Mouse (Mus musculus): ENCODE results near the gene Poldip2. TPM values are rescaled to one million over a fixed set of nuclear protein-coding genes. Genes with fewer than 3 reads are reported as not detected.

Gene Poldip2
- polyA plus RNA-seq, 1 experiment from 2014 or later: 152 TPM

DNA sequence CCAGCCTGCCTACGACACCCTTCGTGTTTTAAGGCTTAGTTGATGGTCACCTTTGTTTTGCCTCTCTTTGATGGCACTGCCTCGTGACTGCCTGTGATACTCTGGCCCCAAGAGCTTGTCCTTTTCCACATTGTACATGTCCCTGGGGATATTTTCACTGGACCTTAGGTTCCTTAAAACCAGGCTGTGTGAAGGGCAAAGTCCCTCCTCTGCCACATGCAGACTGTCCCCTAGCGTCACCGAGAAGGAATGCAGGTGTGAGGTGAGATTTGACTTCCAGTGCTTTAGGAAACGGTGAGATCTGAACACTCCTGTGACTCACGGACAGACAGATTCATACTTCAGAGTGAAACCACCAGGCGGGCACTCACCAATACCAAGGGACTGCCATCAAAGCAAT is 45.2 kb downstream of the Poldip2 start:
- Histone ChIP-seq H3K4me3 (ENCODE audit: low read depth, low read length) (no peak overlapping the region), H3K27me3 (replicated peaks; ENCODE audit: control insufficient read depth, insufficient read depth, low read length) (no peaks in the 10 kb centered on the region), H3K4me2 (ENCODE audit: low read depth, low read length) (no peak overlapping the region), H3K4me1 (ENCODE audit: control insufficient read depth, insufficient read depth, low read length) (no peaks in the 10 kb centered on the region), H3K9me3 (ENCODE audit: control insufficient read depth, low read length) (0 out of 2 replicates have a peak, but pooled peaks cover 5% of the 10 kb centered on the region), H3K9ac (ENCODE audit: low read depth, low read length) (no peak overlapping the region), H3K36me3 (ENCODE audit: control insufficient read depth, insufficient read depth, low read length) (no peaks in the 10 kb centered on the region), H3K27ac (replicated peaks; ENCODE audit: low read depth, low read length) (no peak overlapping the region)
- ATAC-seq (ENCODE audit: low read depth) (no peak), DNase-seq (ENCODE audit: low spot score) (no peak)
- WGBS: 50% methylated on average over 8 of the region's 8 CpGs

DNA sequence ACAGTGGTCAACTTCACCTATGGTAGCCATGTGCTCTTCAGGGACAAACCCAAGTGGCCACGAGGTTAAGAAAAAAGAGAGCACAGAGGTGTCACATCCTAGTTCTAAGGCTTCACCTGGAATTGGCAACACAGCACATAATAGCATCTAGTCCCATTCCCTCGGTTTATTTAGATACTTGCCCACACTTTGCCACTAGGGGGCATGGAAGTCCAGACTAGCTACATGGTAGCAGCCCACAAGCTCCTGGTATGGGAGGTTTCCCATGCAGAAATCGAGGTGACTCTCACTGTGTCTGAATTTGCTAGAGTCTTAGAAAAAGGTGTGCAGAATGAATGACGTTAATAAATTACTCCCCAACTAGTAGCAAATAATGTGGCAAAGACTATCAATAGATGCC is 48.5 kb downstream of the Poldip2 start:
- Histone ChIP-seq H3K9me3 (ENCODE audit: control insufficient read depth, low read length) (no peaks in the 10 kb centered on the region), H3K27me3 (replicated peaks; ENCODE audit: control insufficient read depth, insufficient read depth, low read length) (no peaks in the 10 kb centered on the region), H3K36me3 (ENCODE audit: control insufficient read depth, insufficient read depth, low read length) (no peaks in the 10 kb centered on the region), H3K4me3 (ENCODE audit: low read depth, low read length) (no peak overlapping the region), H3K27ac (replicated peaks; ENCODE audit: low read depth, low read length) (no peak overlapping the region), H3K4me1 (ENCODE audit: control insufficient read depth, insufficient read depth, low read length) (no peaks in the 10 kb centered on the region), H3K9ac (ENCODE audit: low read depth, low read length) (no peak overlapping the region), H3K4me2 (ENCODE audit: low read depth, low read length) (no peak overlapping the region)
- DNase-seq (ENCODE audit: low spot score): peak; percentile 88
- WGBS: 18% methylated on average over 4 of the region's 4 CpGs
- ATAC-seq (ENCODE audit: low read depth): peak; percentile 80; the same call in 1 of the 2 replicates

DNA sequence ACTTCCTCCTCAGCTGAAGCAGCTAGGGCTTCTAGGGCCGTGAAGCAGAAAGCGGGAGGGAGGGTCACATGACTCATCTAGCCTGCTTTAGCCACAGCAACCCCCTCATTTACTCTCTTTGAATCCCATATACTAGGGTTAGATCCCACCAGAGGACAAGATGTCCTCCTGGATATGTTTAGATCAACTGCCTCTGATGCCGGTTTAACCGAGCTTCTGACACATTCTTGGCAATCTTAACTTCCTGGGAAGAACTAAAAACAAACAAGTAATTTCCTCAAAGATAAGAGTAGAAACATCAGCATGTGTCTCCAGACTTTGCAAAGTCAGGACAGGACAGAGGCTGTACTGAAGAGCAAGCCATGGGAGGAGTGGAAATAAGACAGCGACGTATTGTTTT is 54.8 kb downstream of the Poldip2 start:
- Histone ChIP-seq H3K4me3 (ENCODE audit: low read depth, low read length) (no peak overlapping the region), H3K9me3 (ENCODE audit: control insufficient read depth, low read length) (no peaks in the 10 kb centered on the region), H3K4me2 (ENCODE audit: low read depth, low read length) (no peak overlapping the region), H3K27me3 (replicated peaks; ENCODE audit: control insufficient read depth, insufficient read depth, low read length) (no peaks in the 10 kb centered on the region), H3K4me1 (ENCODE audit: control insufficient read depth, insufficient read depth, low read length) (no peaks in the 10 kb centered on the region), H3K36me3 (ENCODE audit: control insufficient read depth, insufficient read depth, low read length) (peaks cover 6% of the 10 kb centered on the region; the same call in 1 of the 2 replicates), H3K9ac (ENCODE audit: low read depth, low read length) (no peak overlapping the region), H3K27ac (replicated peaks; ENCODE audit: low read depth, low read length) (no peak overlapping the region)
- DNase-seq (ENCODE audit: low spot score) (peak; percentile 13), ATAC-seq (ENCODE audit: low read depth) (no peak)
- 68% methylated on average over 6 of the region's 6 CpGs for WGBS

DNA sequence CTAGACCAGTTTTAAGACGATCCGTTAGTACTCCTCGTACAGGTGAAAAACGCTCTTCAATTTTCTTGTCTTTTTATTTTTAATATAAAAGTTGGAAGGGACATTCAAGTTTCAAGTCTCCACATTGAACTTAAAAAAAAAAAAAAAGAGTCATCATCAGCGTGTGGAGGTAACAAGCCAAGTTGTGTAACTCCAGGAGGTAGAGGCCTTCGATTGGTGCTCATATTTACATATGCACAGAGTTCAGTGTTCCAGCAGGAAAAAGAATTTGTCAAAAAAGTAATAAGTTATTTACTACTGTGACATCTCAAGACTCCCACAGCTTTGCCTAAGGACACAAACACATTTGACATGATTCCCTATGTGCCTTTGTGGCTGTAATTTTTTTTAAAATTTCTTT is 55.6 kb downstream of the Poldip2 start:
- WGBS: 90% methylated on average over 6 of the region's 6 CpGs
- Histone ChIP-seq H3K9me3 (ENCODE audit: control insufficient read depth, low read length) (no peaks in the 10 kb centered on the region), H3K36me3 (ENCODE audit: control insufficient read depth, insufficient read depth, low read length) (peaks cover 12% of the 10 kb centered on the region), H3K4me2 (ENCODE audit: low read depth, low read length) (no peak overlapping the region), H3K4me1 (ENCODE audit: control insufficient read depth, insufficient read depth, low read length) (no peaks in the 10 kb centered on the region), H3K9ac (ENCODE audit: low read depth, low read length) (no peak overlapping the region), H3K27me3 (replicated peaks; ENCODE audit: control insufficient read depth, insufficient read depth, low read length) (no peaks in the 10 kb centered on the region), H3K4me3 (ENCODE audit: low read depth, low read length) (no peak overlapping the region), H3K27ac (replicated peaks; ENCODE audit: low read depth, low read length) (no peak overlapping the region)
- no peak for DNase-seq (ENCODE audit: low spot score)
- no peak for ATAC-seq (ENCODE audit: low read depth)

DNA sequence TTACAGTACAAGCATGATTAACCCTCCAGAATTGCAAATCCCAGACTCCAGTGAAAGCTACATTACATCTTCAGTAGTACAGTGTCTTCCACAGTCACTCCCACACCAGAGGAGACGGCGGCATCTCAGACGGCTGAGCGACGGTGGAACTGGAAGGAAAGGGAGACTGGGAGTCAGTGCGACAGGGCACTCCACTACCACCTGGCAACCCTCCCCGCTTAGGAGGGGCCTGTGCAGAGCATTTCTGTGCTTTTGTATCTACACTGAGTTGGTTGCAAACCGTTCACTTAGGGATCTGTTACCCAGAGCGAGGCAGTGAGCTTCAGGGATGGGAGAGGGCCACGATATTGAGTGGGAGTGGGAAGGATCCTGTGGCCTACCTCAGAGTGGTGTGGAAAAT is 56.8 kb downstream of the Poldip2 start:
- WGBS: 79% methylated on average over 10 of the region's 10 CpGs
- Histone ChIP-seq H3K27ac (replicated peaks; ENCODE audit: low read depth, low read length) (no peak overlapping the region), H3K36me3 (ENCODE audit: control insufficient read depth, insufficient read depth, low read length) (peaks cover 12% of the 10 kb centered on the region), H3K9me3 (ENCODE audit: control insufficient read depth, low read length) (no peaks in the 10 kb centered on the region), H3K4me1 (ENCODE audit: control insufficient read depth, insufficient read depth, low read length) (no peaks in the 10 kb centered on the region), H3K9ac (ENCODE audit: low read depth, low read length) (no peak overlapping the region), H3K4me2 (ENCODE audit: low read depth, low read length) (no peak overlapping the region), H3K27me3 (replicated peaks; ENCODE audit: control insufficient read depth, insufficient read depth, low read length) (no peaks in the 10 kb centered on the region), H3K4me3 (ENCODE audit: low read depth, low read length) (no peak overlapping the region)
- DNase-seq (ENCODE audit: low spot score) (no peak), ATAC-seq (ENCODE audit: low read depth) (no peak)

DNA sequence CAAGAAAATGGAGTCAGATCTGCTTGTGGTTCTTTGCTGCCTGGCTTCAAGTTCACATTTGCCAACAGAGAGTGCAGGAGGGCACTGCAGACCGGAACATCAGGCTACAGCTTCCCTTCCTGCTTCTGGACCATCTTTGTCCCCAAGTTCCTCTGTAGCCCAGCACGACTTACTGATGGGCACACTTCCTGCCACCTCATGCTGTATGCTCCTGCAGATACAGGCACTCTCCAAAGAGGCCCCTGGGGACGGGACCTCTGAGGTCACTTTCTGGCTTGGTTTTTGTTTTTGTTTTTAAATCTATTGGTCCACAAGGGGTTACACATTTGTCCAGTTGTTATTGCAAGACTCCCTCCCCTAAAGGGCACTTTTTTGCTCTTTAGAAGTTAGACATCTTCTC is 57.8 kb downstream of the Poldip2 start:
- Histone ChIP-seq H3K9ac (ENCODE audit: low read depth, low read length) (no peak overlapping the region), H3K4me1 (ENCODE audit: control insufficient read depth, insufficient read depth, low read length) (no peaks in the 10 kb centered on the region), H3K27ac (replicated peaks; ENCODE audit: low read depth, low read length) (no peak overlapping the region), H3K9me3 (ENCODE audit: control insufficient read depth, low read length) (no peaks in the 10 kb centered on the region), H3K36me3 (ENCODE audit: control insufficient read depth, insufficient read depth, low read length) (peaks cover 17% of the 10 kb centered on the region), H3K4me2 (ENCODE audit: low read depth, low read length) (no peak overlapping the region), H3K4me3 (ENCODE audit: low read depth, low read length) (no peak overlapping the region), H3K27me3 (replicated peaks; ENCODE audit: control insufficient read depth, insufficient read depth, low read length) (no peaks in the 10 kb centered on the region)
- DNase-seq (ENCODE audit: low spot score): no peak
- ATAC-seq (ENCODE audit: low read depth): no peak
- WGBS: 67% methylated on average over 3 of the region's 3 CpGs

DNA sequence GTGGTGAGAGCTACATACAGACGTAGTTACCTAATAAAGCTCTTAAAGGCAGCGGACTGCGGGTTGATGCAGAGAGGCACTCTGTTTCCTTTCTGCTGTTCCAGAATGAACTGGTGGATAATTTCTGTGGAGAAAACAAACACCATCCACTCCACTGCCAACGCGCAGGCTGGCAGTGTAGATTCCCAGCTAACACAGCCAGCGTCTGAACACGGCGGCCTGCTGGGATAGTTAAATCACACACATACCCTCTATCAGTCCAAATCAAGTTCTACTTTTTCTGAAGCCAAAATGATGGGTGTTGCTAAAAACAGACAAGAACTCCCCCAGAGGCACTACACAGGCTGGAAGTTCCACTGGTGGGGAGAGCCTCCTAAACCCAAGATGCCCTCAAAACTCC is 59.4 kb downstream of the Poldip2 start:
- Histone ChIP-seq H3K4me1 (ENCODE audit: control insufficient read depth, insufficient read depth, low read length) (no peaks in the 10 kb centered on the region), H3K27ac (replicated peaks; ENCODE audit: low read depth, low read length) (no peak overlapping the region), H3K36me3 (ENCODE audit: control insufficient read depth, insufficient read depth, low read length) (peaks cover 29% of the 10 kb centered on the region), H3K27me3 (replicated peaks; ENCODE audit: control insufficient read depth, insufficient read depth, low read length) (no peaks in the 10 kb centered on the region), H3K4me2 (ENCODE audit: low read depth, low read length) (no peak overlapping the region), H3K9ac (ENCODE audit: low read depth, low read length) (no peak overlapping the region), H3K4me3 (ENCODE audit: low read depth, low read length) (no peak overlapping the region), H3K9me3 (ENCODE audit: control insufficient read depth, low read length) (no peaks in the 10 kb centered on the region)
- no peak for DNase-seq (ENCODE audit: low spot score)
- WGBS: 87% methylated on average over 8 of the region's 8 CpGs
- ATAC-seq (ENCODE audit: low read depth): no peak

DNA sequence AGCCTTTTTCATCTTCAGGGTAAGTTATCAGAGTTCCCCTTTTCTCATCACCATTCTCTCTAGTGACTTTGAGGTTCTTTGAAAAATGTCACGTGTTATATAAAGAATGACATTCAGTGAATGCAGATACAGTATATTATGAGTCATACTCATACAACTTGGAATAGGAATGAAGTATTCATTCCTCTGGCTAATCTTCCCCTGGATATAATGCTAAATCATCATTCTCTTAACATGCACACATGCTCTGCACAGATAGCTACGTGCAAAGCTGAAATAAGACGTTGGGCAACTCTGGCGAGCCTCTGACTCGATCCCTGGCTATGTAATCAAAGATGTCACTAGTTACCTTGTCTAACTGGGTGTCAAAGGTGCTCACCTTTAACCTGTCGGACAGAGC is 59.9 kb downstream of the Poldip2 start:
- no peak overlapping the region for H3K9ac ChIP-seq (ENCODE audit: low read depth, low read length)
- no peaks in the 10 kb centered on the region for H3K9me3 ChIP-seq (ENCODE audit: control insufficient read depth, low read length)
- ATAC-seq (ENCODE audit: low read depth) (no peak), DNase-seq (ENCODE audit: low spot score) (no peak)
- WGBS: 87% methylated on average over 6 of the region's 6 CpGs
- no peak overlapping the region for H3K4me2 ChIP-seq (ENCODE audit: low read depth, low read length)
- peaks cover 32% of the 10 kb centered on the region for H3K36me3 ChIP-seq (ENCODE audit: control insufficient read depth, insufficient read depth, low read length)
- H3K27ac ChIP-seq (replicated peaks; ENCODE audit: low read depth, low read length): no peak overlapping the region
- H3K4me1 ChIP-seq (ENCODE audit: control insufficient read depth, insufficient read depth, low read length): no peaks in the 10 kb centered on the region
- no peaks in the 10 kb centered on the region for H3K27me3 ChIP-seq (replicated peaks; ENCODE audit: control insufficient read depth, insufficient read depth, low read length)
- H3K4me3 ChIP-seq (ENCODE audit: low read depth, low read length): no peak overlapping the region

Data from embryonic facial prominence, embryonic 14.5 days (tissue).